Mouse (Mus musculus) hindbrain, embryonic 11.5 days (tissue): ENCODE measurements around the gene Gm21983. TPM values are rescaled to one million over a fixed set of nuclear protein-coding genes. Genes with fewer than 3 reads are reported as not detected.

Experiments used
- ATAC-seq: fragments of 200-750 bp; cut with Nextera tagmentation; 2 replicates; pipeline ENCODE4 v1.8.0; 2017; ENCODE audit warnings: mild to moderate bottlenecking, moderate TSS enrichment, moderate library complexity; ENCODE audit not compliant: low FRiP score
- DNase-seq: peaks from one replicate; pipeline ENCODE4 v3.0.0-alpha.2; 2015; ENCODE audit warnings: low spot score
- H3K27ac ChIP-seq: fragments of 300-500 bp; sonication (generic); 2 replicates; pipeline ENCODE4 v1.5.1; 2014; ENCODE audit warnings: mild to moderate bottlenecking, low read depth, low read length
- H3K27me3 ChIP-seq: fragments of 300-500 bp; sonication (generic); 2 replicates; pipeline ENCODE4 v1.6.1; 2014; ENCODE audit warnings: mild to moderate bottlenecking, low read length, moderate library complexity, mixed read lengths; ENCODE audit not compliant: control insufficient read depth, insufficient read depth
- H3K36me3 ChIP-seq: fragments of 300-500 bp; sonication (generic); 2 replicates; pipeline ENCODE4 v1.6.1; 2014; ENCODE audit warnings: mild to moderate bottlenecking, low read length, moderate library complexity, mixed read lengths; ENCODE audit not compliant: control insufficient read depth, insufficient read depth
- H3K4me1 ChIP-seq: fragments of 300-500 bp; sonication (generic); replicated peaks from 2 replicates; pipeline ENCODE4 v1.6.1; 2014; ENCODE audit warnings: low read length, mixed read lengths; ENCODE audit not compliant: control insufficient read depth, insufficient read depth
- H3K4me2 ChIP-seq: fragments of 300-500 bp; sonication (generic); replicated peaks from 2 replicates; pipeline ENCODE4 v1.6.1; 2014; ENCODE audit warnings: mild to moderate bottlenecking, low read depth, low read length
- H3K4me3 ChIP-seq: fragments of 300-500 bp; sonication (generic); 2 replicates; pipeline ENCODE4 v1.5.1; 2014; ENCODE audit warnings: low read depth, low read length
- H3K9ac ChIP-seq: fragments of 300-500 bp; sonication (generic); 2 replicates; pipeline ENCODE4 v1.6.1; 2014; ENCODE audit warnings: low read depth, low read length
- H3K9me3 ChIP-seq: fragments of 300-500 bp; sonication (generic); 2 replicates; pipeline ENCODE4 v1.6.1; 2016; ENCODE audit warnings: low read length; ENCODE audit not compliant: control insufficient read depth
- WGBS: fragments of 180-500 bp; shearing (Covaris S2); extraction: QIAGEN DNeasy Blood & Tissue Kit; methylation state at CpG from one replicate; pipeline ENCODE4 v1.1.7; 2014; 5-methylcytosine and 5-hydroxymethylcytosine counted together
- polyA plus RNA-seq: library from polyadenylated mRNA; unstranded; fragments of >200 nt; fragmentation: Nextera tagmentation; extraction: Ambion mirVana; gene quantifications from 2 replicates; pipeline ENCODE4 v1.2.1, GENCODE M21; 2014

Gene Gm21983
- 0.39 TPM in 1 of 2 replicates, not detected in the other for polyA plus RNA-seq

DNA sequence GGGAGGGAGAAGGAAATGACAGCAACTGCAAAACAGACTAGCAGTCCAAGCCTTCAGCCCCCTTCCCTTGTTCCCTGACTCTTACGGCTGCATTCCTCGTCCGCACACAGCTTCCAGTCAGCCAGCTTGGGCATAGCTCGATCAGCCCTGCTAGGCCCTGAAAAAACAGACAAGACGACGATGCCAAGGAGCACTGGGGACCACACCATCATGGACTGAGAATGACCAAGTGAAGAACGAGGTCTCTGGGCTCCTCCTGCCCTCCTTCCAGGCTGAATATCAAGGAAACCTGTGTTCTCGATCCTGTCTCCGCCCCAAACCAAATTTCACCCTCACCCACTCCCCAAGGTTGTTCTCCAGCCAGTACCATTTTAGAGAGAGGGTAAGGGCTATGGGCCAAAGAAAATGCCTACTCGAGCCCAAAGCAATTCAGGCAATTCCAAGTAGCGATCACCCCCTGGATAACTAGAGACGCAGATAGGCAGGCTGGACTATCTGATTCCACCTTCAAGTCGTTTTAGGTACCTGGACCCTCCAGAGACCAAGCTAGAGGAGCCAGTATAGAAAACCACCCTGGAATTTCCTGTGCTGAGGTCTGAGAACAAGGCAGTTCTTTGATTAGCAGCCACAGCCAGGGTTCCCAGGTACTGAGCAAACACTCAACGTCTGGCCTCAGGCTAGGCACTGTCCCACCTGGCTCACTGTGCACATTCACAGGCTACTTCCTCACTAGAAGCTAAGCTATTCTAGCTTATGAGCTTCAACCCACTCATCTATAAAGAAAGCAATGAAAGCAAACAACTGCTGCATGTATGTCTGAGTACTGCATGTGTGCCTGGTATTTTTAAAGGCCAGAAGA is at the start of gene Gm21983, which contains the start of gene Mia:
Gene Gm21983 (minus strand): TSS at position 250 of the 859 bp plus-strand sequence.
Gene Mia (minus strand): TSS at position 321 of the 859 bp plus-strand sequence.
- no peak within 1 kb of the TSS for H3K4me2 ChIP-seq
- no peak for DNase-seq
- 81% methylated on average over 14 of the region's 14 CpGs for WGBS

GRCm38 (mm10) chr7:27228865-27229264 is 48.0 kb upstream of the Gm21983 start:
- Histone ChIP-seq H3K36me3 (no peaks in the 10 kb centered on the region), H3K4me3 (peak overlapping the region; percentile 82), H3K27me3 (no peaks in the 10 kb centered on the region), H3K9me3 (no peaks in the 10 kb centered on the region), H3K9ac (peak overlapping the region; percentile 77), H3K4me2 (peak overlapping the region; percentile 84), H3K4me1 (peaks cover 12% of the 10 kb centered on the region; the same call in 1 of the 2 replicates), H3K27ac (peak overlapping the region; percentile 82)
- 20% methylated on average over 6 of the region's 6 CpGs for WGBS
- DNase-seq (no peak), ATAC-seq (peak; percentile 0; the same call in 1 of the 2 replicates)

More for the DNA sequence above, at the start of gene Gm21983, which contains the start of gene Mia:
- Histone ChIP-seq H3K9ac (no peak within 1 kb of the TSS), H3K36me3 (peaks cover 16% of the 10 kb centered on the region), H3K4me1 (peaks cover 4% of the 10 kb centered on the region; the same call in 1 of the 2 replicates), H3K27me3 (no peaks in the 10 kb centered on the region), H3K9me3 (no peaks in the 10 kb centered on the region), H3K4me3 (no peak within 1 kb of the TSS), H3K27ac (no peak within 1 kb of the TSS)
- no peak for ATAC-seq

DNA sequence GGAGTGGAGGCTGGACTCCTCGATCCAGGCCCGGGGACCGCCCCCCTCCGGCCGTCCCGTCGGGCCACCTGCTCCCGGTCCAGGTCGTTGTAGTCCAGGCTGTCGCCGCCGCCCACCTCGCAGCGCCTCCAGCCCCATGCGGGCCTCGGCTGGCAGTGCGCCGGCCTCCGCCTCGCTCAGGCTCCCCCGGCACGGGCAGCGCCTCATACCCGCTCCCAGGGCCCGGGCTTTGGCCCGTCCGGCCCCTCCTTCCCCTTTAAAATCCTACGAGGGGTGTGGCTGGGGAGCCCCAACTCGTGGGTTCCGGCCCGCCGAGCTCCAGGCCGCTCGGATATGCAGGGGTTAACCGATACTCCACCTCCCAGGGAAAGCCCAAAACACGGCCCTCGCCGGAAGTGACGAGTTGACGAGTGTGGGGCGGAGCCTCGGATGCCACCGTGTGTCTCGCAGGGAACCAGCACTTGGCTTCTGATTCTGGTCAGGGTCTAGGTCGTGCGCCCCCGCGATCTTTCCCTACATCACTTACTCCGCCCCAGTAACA is 47.5 kb upstream of the Gm21983 start, which contains the start of gene Itpkc:
Gene Itpkc (minus strand): TSS at position 381 of the 541 bp plus-strand sequence.
- Histone ChIP-seq H3K4me3 (peak within 1 kb of the TSS; percentile 82), H3K9me3 (no peaks in the 10 kb centered on the region), H3K4me1 (peaks cover 9% of the 10 kb centered on the region; the same call in 1 of the 2 replicates), H3K4me2 (peak within 1 kb of the TSS; percentile 84), H3K27me3 (no peaks in the 10 kb centered on the region), H3K27ac (peak within 1 kb of the TSS; percentile 82), H3K36me3 (no peaks in the 10 kb centered on the region), H3K9ac (peak within 1 kb of the TSS; percentile 77)
- DNase-seq (peak; percentile 96), ATAC-seq (peak; percentile 82)
- under 1% methylated on average over 49 of the region's 49 CpGs for WGBS

GRCm38 (mm10) chr7:27227676-27228075 is 46.8 kb upstream of the Gm21983 start:
- H3K27me3 ChIP-seq: no peaks in the 10 kb centered on the region
- H3K9ac ChIP-seq: peak overlapping the region; percentile 77
- H3K36me3 ChIP-seq: no peaks in the 10 kb centered on the region
- H3K27ac ChIP-seq: 0 out of 2 replicates have a peak overlapping the region, but pooled peaks have one; percentile 82
- peaks cover 9% of the 10 kb centered on the region; the same call in 1 of the 2 replicates for H3K4me1 ChIP-seq
- ATAC-seq (no peak; the same call in 1 of the 2 replicates), DNase-seq (no peak)
- H3K4me3 ChIP-seq: peak overlapping the region; percentile 82
- no peaks in the 10 kb centered on the region for H3K9me3 ChIP-seq
- H3K4me2 ChIP-seq: peak overlapping the region; percentile 84
- WGBS: 5% methylated on average over 10 of the region's 10 CpGs

- H3K4me2 ChIP-seq: peak overlapping the region; percentile 84
- H3K27me3 ChIP-seq: no peaks in the 10 kb centered on the region
- DNase-seq (no peak), ATAC-seq (no peak)
- WGBS: 32% methylated on average over 9 of the region's 9 CpGs
- H3K4me1 ChIP-seq: peaks cover 9% of the 10 kb centered on the region; the same call in 1 of the 2 replicates
- peak overlapping the region; percentile 82 for H3K4me3 ChIP-seq
- H3K9me3 ChIP-seq: no peaks in the 10 kb centered on the region
- H3K9ac ChIP-seq: peak overlapping the region; percentile 77
- H3K36me3 ChIP-seq: no peaks in the 10 kb centered on the region
- H3K27ac ChIP-seq: no peak overlapping the region
Observed at GRCm38 (mm10) chr7:27227276-27227675, 46.4 kb upstream of the Gm21983 start.

- H3K36me3 ChIP-seq: no peaks in the 10 kb centered on the region
- ATAC-seq: no peak
- WGBS: 81% methylated on average over 11 of the region's 11 CpGs
- H3K9ac ChIP-seq: peak overlapping the region; percentile 42
- DNase-seq: no peak
- H3K4me1 ChIP-seq: peaks cover 9% of the 10 kb centered on the region; the same call in 1 of the 2 replicates
- H3K4me2 ChIP-seq: peak overlapping the region; percentile 7; the same call in 1 of the 2 replicates
- no peaks in the 10 kb centered on the region for H3K9me3 ChIP-seq
- no peak overlapping the region for H3K4me3 ChIP-seq
- no peak overlapping the region for H3K27ac ChIP-seq
- H3K27me3 ChIP-seq: no peaks in the 10 kb centered on the region
Observed at GRCm38 (mm10) chr7:27224877-27225575, 44.1 kb upstream of the Gm21983 start.

DNA sequence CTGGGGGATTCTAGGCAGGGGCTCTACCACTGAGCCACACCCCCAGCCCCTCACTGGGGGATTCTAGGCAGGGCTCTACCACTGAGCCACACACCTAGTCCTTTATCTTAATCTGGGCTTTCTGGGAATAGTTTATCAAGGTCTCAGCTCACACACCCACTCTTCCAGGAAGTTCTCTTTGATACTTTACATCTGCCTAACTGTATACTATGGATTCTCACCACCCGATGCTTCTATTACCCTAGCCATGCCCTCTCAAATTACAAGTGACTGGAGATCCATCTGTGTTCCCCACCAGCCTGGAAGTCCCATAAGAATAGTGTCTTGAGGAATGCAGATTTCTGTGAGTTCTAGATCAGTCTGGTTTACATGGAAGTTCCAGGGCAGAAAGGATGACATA is 41.7 kb upstream of the Gm21983 start:
- DNase-seq: no peak
- Histone ChIP-seq H3K4me2 (no peak overlapping the region), H3K27me3 (no peaks in the 10 kb centered on the region), H3K4me3 (no peak overlapping the region), H3K4me1 (peaks cover 7% of the 10 kb centered on the region; the same call in 1 of the 2 replicates), H3K9ac (no peak overlapping the region), H3K27ac (no peak overlapping the region), H3K9me3 (no peaks in the 10 kb centered on the region), H3K36me3 (no peaks in the 10 kb centered on the region)
- WGBS: 83% methylated on average over 1 of the region's 1 CpGs
- ATAC-seq: no peak

DNA sequence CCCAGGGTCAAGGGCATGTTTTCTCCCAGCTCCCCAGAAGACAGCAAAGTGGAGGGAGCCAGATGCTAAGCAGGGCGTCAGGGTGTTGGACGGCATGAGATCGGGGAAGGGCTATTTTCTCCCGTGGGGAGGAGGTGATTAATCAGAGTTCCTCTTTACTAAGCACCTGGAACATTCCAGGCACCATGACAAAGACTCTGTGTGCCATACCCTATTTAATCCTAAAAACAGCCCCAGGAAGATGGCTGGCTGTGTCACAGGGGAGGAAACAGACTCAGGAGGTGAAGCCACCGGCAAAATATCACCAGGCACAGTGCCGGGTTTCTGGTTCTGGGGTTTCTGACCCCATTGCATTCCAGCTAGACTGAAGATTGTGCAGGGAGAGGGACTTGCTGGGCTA is 41.1 kb upstream of the Gm21983 start:
- Histone ChIP-seq H3K9ac (0 out of 2 replicates have a peak overlapping the region, but pooled peaks have one; percentile 11), H3K4me3 (no peak overlapping the region), H3K9me3 (no peaks in the 10 kb centered on the region), H3K27ac (no peak overlapping the region), H3K4me2 (no peak overlapping the region), H3K27me3 (no peaks in the 10 kb centered on the region), H3K4me1 (peaks cover 7% of the 10 kb centered on the region; the same call in 1 of the 2 replicates), H3K36me3 (no peaks in the 10 kb centered on the region)
- ATAC-seq (no peak), DNase-seq (no peak)
- WGBS: 87% methylated on average over 6 of the region's 6 CpGs
